Mouse (Mus musculus) brain, embryonic 14.5 days (tissue): ENCODE results near the gene Zfp710.

Experiments used
- CTCF ChIP-seq: fragments of 200-500 bp; IDR thresholded peaks from 2 replicates; pipeline ENCODE4 v1.5.1; 2012; ENCODE audit warnings: inconsistent platforms, mild to moderate bottlenecking, moderate library complexity, borderline replicate concordance; ENCODE audit not compliant: insufficient read depth, insufficient read length; ENCODE audit errors: extremely low read depth
- POLR2A ChIP-seq: fragments of 200-500 bp; IDR thresholded peaks from 2 replicates; pipeline ENCODE4 v1.6.1; 2012; ENCODE audit warnings: mild to moderate bottlenecking, inconsistent platforms, borderline replicate concordance; ENCODE audit not compliant: poor library complexity, insufficient read depth, insufficient read length, severe bottlenecking; ENCODE audit errors: extremely low read depth

- TF ChIP-seq POLR2A: no peak
- no peak for TF ChIP-seq CTCF
Observed at GRCm38 (mm10) chr7:80123115-80123514, 98.5 kb downstream of the Zfp710 start.
